Mouse (Mus musculus): ENCODE measurements at regions not wholly inside any gene's neighbourhood (a gene's known extent, or its start where the extent isn't known, plus 50 kb on each side); places are given as distances from the start of the nearest gene placed in this dataset.

DNA sequence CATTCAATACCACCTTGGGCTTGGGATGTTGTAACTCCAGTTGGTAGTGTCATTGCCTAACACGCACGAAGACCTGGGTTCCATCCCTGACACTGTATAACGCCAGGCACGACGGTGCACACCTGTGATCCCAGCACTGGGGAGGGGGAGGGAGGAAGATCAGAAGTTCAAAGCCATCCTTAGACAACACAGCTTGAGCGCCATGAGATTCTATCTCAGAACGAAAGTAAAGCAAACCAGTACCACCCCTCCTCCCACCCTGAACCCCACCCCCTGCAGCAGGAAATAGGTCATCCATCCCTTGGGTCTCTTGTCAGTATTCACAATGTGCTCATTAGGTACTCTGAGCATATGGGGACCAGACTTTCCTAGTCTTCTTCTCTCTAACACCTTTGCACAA lies 162.2 kb upstream of the Haao start:
- Histone ChIP-seq H3K27me3 (peaks cover 4% of the 10 kb centered on the region; the same call in 1 of the 2 replicates), H3K27ac (replicated peaks) (no peak overlapping the region), H3K9ac (replicated peaks) (no peak overlapping the region), H3K9me3 (no peaks in the 10 kb centered on the region), H3K4me3 (no peak overlapping the region), H3K36me3 (no peaks in the 10 kb centered on the region), H3K4me2 (replicated peaks) (no peak overlapping the region), H3K4me1 (peaks cover 8% of the 10 kb centered on the region; the same call in 1 of the 2 replicates)
- no peak for ATAC-seq (ENCODE audit: low FRiP score, low read depth)
- WGBS = 89% methylated on average over 7 of the region's 7 CpGs

- Histone ChIP-seq H3K36me3 (no peaks in the 10 kb centered on the region), H3K9me3 (no peaks in the 10 kb centered on the region), H3K4me2 (replicated peaks) (no peak overlapping the region), H3K4me1 (peaks cover 10% of the 10 kb centered on the region; the same call in 1 of the 2 replicates), H3K27me3 (peaks cover 11% of the 10 kb centered on the region; the same call in 1 of the 2 replicates), H3K4me3 (no peak overlapping the region), H3K9ac (replicated peaks) (no peak overlapping the region), H3K27ac (replicated peaks) (peak overlapping the region; percentile 25; the same call in 1 of the 2 replicates)
- WGBS = 77% methylated on average over 8 of the region's 8 CpGs
- ATAC-seq (ENCODE audit: low FRiP score, low read depth) = peak; percentile 59
These were observed 161.4 kb upstream of the Haao start for GRCm38 (mm10) chr17:84009194-84009593.

GRCm38 (mm10) chr17:84008682-84009052 lies 160.9 kb upstream of the Haao start:
- Histone ChIP-seq H3K9me3 (no peaks in the 10 kb centered on the region), H3K27ac (replicated peaks) (0 out of 2 replicates have a peak overlapping the region, but pooled peaks have one; percentile 25)
- no peak for ATAC-seq (ENCODE audit: low FRiP score, low read depth)

GRCm38 (mm10) chr17:84008035-84008681 lies 160.4 kb upstream of the Haao start:
- Histone ChIP-seq H3K9ac (replicated peaks) (no peak overlapping the region), H3K4me3 (no peak overlapping the region), H3K27me3 (peaks cover 11% of the 10 kb centered on the region; the same call in 1 of the 2 replicates), H3K4me2 (replicated peaks) (no peak overlapping the region), H3K27ac (replicated peaks) (no peak overlapping the region), H3K9me3 (no peaks in the 10 kb centered on the region), H3K4me1 (peaks cover 16% of the 10 kb centered on the region), H3K36me3 (no peaks in the 10 kb centered on the region)
- no peak for ATAC-seq (ENCODE audit: low FRiP score, low read depth)
- WGBS = 90% methylated on average over 12 of the region's 12 CpGs

More at GRCm38 (mm10) chr17:84008682-84009052, 160.9 kb upstream of the Haao start:
- Histone ChIP-seq H3K9ac (replicated peaks) (no peak overlapping the region), H3K4me3 (no peak overlapping the region), H3K27me3 (peaks cover 11% of the 10 kb centered on the region; the same call in 1 of the 2 replicates), H3K36me3 (no peaks in the 10 kb centered on the region), H3K4me2 (replicated peaks) (no peak overlapping the region), H3K4me1 (peaks cover 16% of the 10 kb centered on the region)
- WGBS = 60% methylated on average over 7 of the region's 7 CpGs

- H3K27me3 ChIP-seq = peaks cover 11% of the 10 kb centered on the region; the same call in 1 of the 2 replicates
- peaks cover 16% of the 10 kb centered on the region for H3K4me1 ChIP-seq
- no peak overlapping the region for H3K27ac ChIP-seq (replicated peaks)
- no peak overlapping the region for H3K4me2 ChIP-seq (replicated peaks)
- ATAC-seq (ENCODE audit: low FRiP score, low read depth) = no peak
- H3K9me3 ChIP-seq = no peaks in the 10 kb centered on the region
- no peak overlapping the region for H3K4me3 ChIP-seq
- WGBS = 92% methylated on average over 9 of the region's 9 CpGs
- no peaks in the 10 kb centered on the region for H3K36me3 ChIP-seq
- no peak overlapping the region for H3K9ac ChIP-seq (replicated peaks)
These were observed 159.0 kb upstream of the Haao start for GRCm38 (mm10) chr17:84006748-84007147.

DNA sequence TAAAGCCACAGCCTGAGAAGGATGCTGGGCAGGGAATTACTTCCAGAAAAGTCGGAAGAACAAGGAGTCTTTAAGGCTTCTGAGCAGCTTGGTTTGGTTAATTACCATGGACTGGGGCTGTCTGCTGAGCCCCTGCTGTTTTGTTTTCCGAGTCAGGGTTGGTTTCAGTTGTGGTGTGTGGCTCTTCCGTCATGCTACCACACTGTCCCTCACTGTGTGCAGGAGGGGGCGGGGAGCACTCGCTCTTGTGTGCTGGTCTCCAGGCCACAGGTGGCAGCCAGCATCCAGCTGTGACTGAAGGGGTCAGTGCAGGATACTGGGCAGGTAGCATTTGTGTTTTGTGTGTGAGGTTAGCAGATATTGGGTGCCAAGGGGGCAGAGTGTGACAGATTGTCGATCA lies 156.5 kb upstream of the Haao start:
- peaks cover 12% of the 10 kb centered on the region for H3K4me1 ChIP-seq
- no peak overlapping the region for H3K4me3 ChIP-seq
- H3K9ac ChIP-seq (replicated peaks) = no peak overlapping the region
- no peak for ATAC-seq (ENCODE audit: low FRiP score, low read depth)
- no peaks in the 10 kb centered on the region for H3K36me3 ChIP-seq
- no peak overlapping the region for H3K27ac ChIP-seq (replicated peaks)
- 36% methylated on average over 6 of the region's 6 CpGs for WGBS
- no peak overlapping the region for H3K4me2 ChIP-seq (replicated peaks)
- peaks cover 11% of the 10 kb centered on the region; the same call in 1 of the 2 replicates for H3K27me3 ChIP-seq
- no peaks in the 10 kb centered on the region for H3K9me3 ChIP-seq

GRCm38 (mm10) chr17:84003489-84004234 lies 155.9 kb upstream of the Haao start:
- 41% methylated on average over 9 of the region's 9 CpGs for WGBS
- Histone ChIP-seq H3K27me3 (peaks cover 11% of the 10 kb centered on the region; the same call in 1 of the 2 replicates), H3K4me3 (no peak overlapping the region), H3K9me3 (no peaks in the 10 kb centered on the region), H3K4me1 (peaks cover 8% of the 10 kb centered on the region), H3K36me3 (no peaks in the 10 kb centered on the region), H3K27ac (replicated peaks) (no peak overlapping the region), H3K9ac (replicated peaks) (no peak overlapping the region), H3K4me2 (replicated peaks) (no peak overlapping the region)
- ATAC-seq (ENCODE audit: low FRiP score, low read depth) = no peak

- no peak overlapping the region for H3K27ac ChIP-seq (replicated peaks)
- H3K9ac ChIP-seq (replicated peaks) = no peak overlapping the region
- no peak overlapping the region for H3K4me3 ChIP-seq
- H3K4me2 ChIP-seq (replicated peaks) = no peak overlapping the region
- peaks cover 8% of the 10 kb centered on the region for H3K4me1 ChIP-seq
- no peaks in the 10 kb centered on the region for H3K36me3 ChIP-seq
- WGBS = 95% methylated on average over 6 of the region's 6 CpGs
- H3K27me3 ChIP-seq = peaks cover 11% of the 10 kb centered on the region; the same call in 1 of the 2 replicates
- no peak for ATAC-seq (ENCODE audit: low FRiP score, low read depth)
- H3K9me3 ChIP-seq = no peaks in the 10 kb centered on the region
These were observed 155.2 kb upstream of the Haao start for GRCm38 (mm10) chr17:84002939-84003338.

DNA sequence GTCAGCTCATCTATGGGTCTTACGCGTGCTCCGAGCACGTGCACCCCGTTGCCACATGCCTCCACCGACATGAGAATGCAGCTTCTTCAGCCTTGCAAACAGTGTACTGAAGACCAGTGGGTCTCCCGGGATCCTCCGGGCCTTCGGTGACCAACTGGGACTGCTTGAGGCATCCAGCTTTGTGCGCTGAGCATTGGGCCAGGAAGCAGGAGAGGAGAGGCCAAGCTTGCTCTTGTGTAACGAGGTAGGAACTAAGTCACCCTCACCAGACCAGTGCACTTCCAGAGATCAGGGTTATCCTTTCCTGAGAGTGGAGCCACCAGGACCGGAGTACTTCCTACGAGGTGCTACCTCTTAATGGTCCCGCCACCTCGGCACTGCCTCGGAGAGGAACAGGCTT lies 154.6 kb upstream of the Haao start:
- no peak overlapping the region for H3K27ac ChIP-seq (replicated peaks)

DNA sequence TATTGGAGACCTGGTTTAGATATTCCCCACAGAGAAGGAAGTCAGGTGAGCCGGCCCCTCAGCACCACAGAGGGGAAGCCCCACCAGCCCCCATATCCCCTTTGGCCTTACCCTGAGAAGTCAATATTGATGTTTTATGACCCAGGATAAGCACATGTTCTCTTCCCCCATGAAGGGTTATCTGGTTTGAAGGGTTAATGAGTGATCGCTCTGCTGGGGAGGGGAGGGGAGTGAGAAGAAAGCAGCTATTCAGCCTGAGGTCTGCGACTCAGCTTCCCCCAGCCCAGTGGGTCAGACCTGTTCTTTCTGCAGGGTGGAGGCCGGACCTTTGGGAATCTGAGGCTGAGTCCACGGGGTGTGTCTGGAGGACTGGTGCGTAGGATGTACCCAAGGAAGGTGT lies 152.4 kb upstream of the Haao start:
- H3K4me1 ChIP-seq = peaks cover 8% of the 10 kb centered on the region
- peaks cover 9% of the 10 kb centered on the region; the same call in 1 of the 2 replicates for H3K27me3 ChIP-seq
- WGBS = 82% methylated on average over 6 of the region's 6 CpGs
- no peak overlapping the region for H3K4me2 ChIP-seq (replicated peaks)
- H3K9ac ChIP-seq (replicated peaks) = no peak overlapping the region
- no peak for ATAC-seq (ENCODE audit: low FRiP score, low read depth)
- no peak overlapping the region for H3K4me3 ChIP-seq
- no peak overlapping the region for H3K27ac ChIP-seq (replicated peaks)
- no peaks in the 10 kb centered on the region for H3K36me3 ChIP-seq
- H3K9me3 ChIP-seq = no peaks in the 10 kb centered on the region

More for the DNA sequence above, 154.6 kb upstream of the Haao start:
- no peak overlapping the region for H3K4me2 ChIP-seq (replicated peaks)
- H3K27me3 ChIP-seq = peaks cover 11% of the 10 kb centered on the region; the same call in 1 of the 2 replicates
- no peak overlapping the region for H3K9ac ChIP-seq (replicated peaks)
- H3K4me1 ChIP-seq = peaks cover 8% of the 10 kb centered on the region
- no peaks in the 10 kb centered on the region for H3K36me3 ChIP-seq
- no peaks in the 10 kb centered on the region for H3K9me3 ChIP-seq
- no peak for ATAC-seq (ENCODE audit: low FRiP score, low read depth)
- 95% methylated on average over 16 of the region's 16 CpGs for WGBS
- no peak overlapping the region for H3K4me3 ChIP-seq

- 78% methylated on average over 10 of the region's 10 CpGs for WGBS
- Histone ChIP-seq H3K9ac (replicated peaks) (no peak overlapping the region), H3K4me2 (replicated peaks) (no peak overlapping the region), H3K4me3 (no peak overlapping the region), H3K4me1 (peaks cover 5% of the 10 kb centered on the region), H3K27ac (replicated peaks) (no peak overlapping the region), H3K27me3 (no peaks in the 10 kb centered on the region), H3K9me3 (no peaks in the 10 kb centered on the region), H3K36me3 (no peaks in the 10 kb centered on the region)
- ATAC-seq (ENCODE audit: low FRiP score, low read depth) = no peak
These were observed 151.3 kb upstream of the Haao start for GRCm38 (mm10) chr17:83998972-83999545.

- Histone ChIP-seq H3K9ac (replicated peaks) (no peak overlapping the region), H3K36me3 (no peaks in the 10 kb centered on the region), H3K9me3 (no peaks in the 10 kb centered on the region), H3K4me1 (no peaks in the 10 kb centered on the region), H3K27ac (replicated peaks) (no peak overlapping the region), H3K4me3 (no peak overlapping the region), H3K27me3 (no peaks in the 10 kb centered on the region), H3K4me2 (replicated peaks) (no peak overlapping the region)
- WGBS = 94% methylated on average over 7 of the region's 7 CpGs
- no peak for ATAC-seq (ENCODE audit: low FRiP score, low read depth)
These were observed 150.6 kb upstream of the Haao start for GRCm38 (mm10) chr17:83998341-83998740.

All from midbrain, embryonic 12.5 days (tissue).